Mouse (Mus musculus) lung, embryonic 14.5 days (tissue): Measurements from ENCODE around the gene Tmsb15b2. TPM values are rescaled to one million over a fixed set of nuclear protein-coding genes. Genes with fewer than 3 reads are reported as not detected.

ENCODE experiments used
- ATAC-seq: fragments of 200-750 bp; cut with Nextera tagmentation; 2 replicates; pipeline ENCODE4 v1.8.0; 2017; ENCODE audit warnings: mild to moderate bottlenecking, moderate TSS enrichment, moderate library complexity; ENCODE audit not compliant: insufficient read depth
- DNase-seq: peaks from one replicate; pipeline ENCODE4 v3.0.0-alpha.2; 2015
- H3K27ac ChIP-seq: fragments of 300-500 bp; sonication (generic); 2 replicates; pipeline ENCODE4 v1.5.1; 2014; ENCODE audit warnings: low read depth, mild to moderate bottlenecking, moderate library complexity
- H3K27me3 ChIP-seq: fragments of 300-500 bp; sonication (generic); 2 replicates; pipeline ENCODE4 v1.6.1; 2014; ENCODE audit warnings: low read length, control low read depth; ENCODE audit not compliant: insufficient read depth
- H3K36me3 ChIP-seq: fragments of 300-500 bp; sonication (generic); 2 replicates; pipeline ENCODE4 v1.6.1; 2014; ENCODE audit warnings: control low read depth; ENCODE audit not compliant: insufficient read depth
- H3K4me1 ChIP-seq: fragments of 300-500 bp; sonication (generic); 2 replicates; pipeline ENCODE4 v1.6.1; 2014; ENCODE audit warnings: antibody characterized with exemption, control low read depth; ENCODE audit not compliant: insufficient read depth
- H3K4me2 ChIP-seq: fragments of 300-500 bp; sonication (generic); 2 replicates; pipeline ENCODE4 v1.6.1; 2014; ENCODE audit warnings: mild to moderate bottlenecking
- H3K4me3 ChIP-seq: fragments of 300-500 bp; sonication (generic); 2 replicates; pipeline ENCODE4 v1.5.1; 2014; ENCODE audit warnings: low read depth, low read length
- H3K9ac ChIP-seq: fragments of 300-500 bp; sonication (generic); 2 replicates; pipeline ENCODE4 v1.6.1; 2014
- H3K9me3 ChIP-seq: fragments of 300-500 bp; sonication (generic); 2 replicates; pipeline ENCODE4 v1.6.1; 2016; ENCODE audit warnings: low read depth, low read length, control low read depth
- CTCF ChIP-seq: IDR thresholded peaks from 2 replicates; pipeline ENCODE4 v1.5.1; 2016; ENCODE audit warnings: antibody characterized with exemption, low read depth
- WGBS: fragments of 180-500 bp; shearing (Covaris S2); extraction: QIAGEN DNeasy Blood & Tissue Kit; methylation state at CpG from one replicate; pipeline ENCODE4 v1.1.7; 2014; 5-methylcytosine and 5-hydroxymethylcytosine counted together
- polyA plus RNA-seq: library from polyadenylated mRNA; unstranded; fragments of >200 nt; fragmentation: Nextera tagmentation; extraction: Ambion mirVana; gene quantifications from 2 replicates; pipeline ENCODE4 v1.2.1, GENCODE M21; 2014

The Tmsb15b2 gene
- polyA plus RNA-seq, 1 experiment from 2014 or later: 27.6 TPM

GRCm38 (mm10) chrX:136937985-136938384 lies 37.3 kb downstream of the Tmsb15b2 start:
- no peaks in the 10 kb centered on the region for H3K9me3 ChIP-seq
- no peak overlapping the region for H3K4me3 ChIP-seq
- H3K36me3 ChIP-seq: no peaks in the 10 kb centered on the region
- H3K27me3 ChIP-seq: no peaks in the 10 kb centered on the region
- WGBS: 8% methylated on average over 3 of the region's 3 CpGs
- no peaks in the 10 kb centered on the region for H3K4me1 ChIP-seq
- no peak for TF ChIP-seq CTCF
- H3K4me2 ChIP-seq: no peak overlapping the region
- no peak overlapping the region for H3K9ac ChIP-seq
- no peak overlapping the region for H3K27ac ChIP-seq
- no peak for DNase-seq
- ATAC-seq: no peak

DNA sequence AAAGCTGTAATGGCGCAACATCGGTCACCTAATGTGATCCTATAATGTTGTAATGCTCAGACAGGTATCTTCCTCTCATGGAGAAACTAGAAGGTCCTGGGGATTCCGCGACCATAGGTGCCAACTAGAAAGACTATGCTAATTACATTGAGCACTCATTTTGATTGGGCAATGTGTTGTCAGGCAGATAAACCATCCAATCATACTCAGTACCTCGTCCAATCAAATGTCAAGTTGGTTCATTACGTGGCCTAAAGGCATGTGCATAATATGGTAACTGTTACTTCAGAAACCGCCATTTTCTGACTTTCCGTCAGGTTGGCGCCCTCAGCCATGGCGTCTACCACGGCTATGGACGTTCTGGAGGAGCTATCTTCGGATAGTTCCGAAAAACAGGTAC lies 48.3 kb downstream of the Tmsb15b2 start, which contains the start of gene H2bfm:
H2bfm (plus strand) TSS at position 295 of the 400 bp plus-strand sequence.
- ATAC-seq (no peak), DNase-seq (no peak)
- no peaks in the 10 kb centered on the region for H3K4me1 ChIP-seq
- H3K27ac ChIP-seq: no peak within 1 kb of the TSS
- no peaks in the 10 kb centered on the region for H3K9me3 ChIP-seq
- WGBS: 92% methylated on average over 14 of the region's 14 CpGs
- TF ChIP-seq CTCF: no peak
- H3K36me3 ChIP-seq: no peaks in the 10 kb centered on the region
- H3K27me3 ChIP-seq: no peaks in the 10 kb centered on the region
- no peak within 1 kb of the TSS for H3K4me2 ChIP-seq
- H3K9ac ChIP-seq: no peak within 1 kb of the TSS
- no peak within 1 kb of the TSS for H3K4me3 ChIP-seq

GRCm38 (mm10) chrX:136925863-136926262 lies 49.4 kb downstream of the Tmsb15b2 start:
- no peak for DNase-seq
- no peak for TF ChIP-seq CTCF
- no peaks in the 10 kb centered on the region for H3K9me3 ChIP-seq
- H3K4me1 ChIP-seq: no peaks in the 10 kb centered on the region
- no peaks in the 10 kb centered on the region for H3K36me3 ChIP-seq
- H3K4me2 ChIP-seq: no peak overlapping the region
- no peak overlapping the region for H3K9ac ChIP-seq
- H3K4me3 ChIP-seq: no peak overlapping the region
- H3K27ac ChIP-seq: no peak overlapping the region
- ATAC-seq: no peak
- H3K27me3 ChIP-seq: no peaks in the 10 kb centered on the region

Other genes starting within 250 kb of the Tmsb15b2 start
- gene Morf4l2, start 231.8 kb downstream of the Tmsb15b2 start, polyA plus RNA-seq: 572 and 614 TPM in 2 replicates
- 0.13 TPM in 1 of 2 replicates, not detected in the other for gene Glra4, start 195.4 kb downstream of the Tmsb15b2 start, polyA plus RNA-seq
- gene Plp1, start 152.8 kb downstream of the Tmsb15b2 start, polyA plus RNA-seq: 2.0 and 2.3 TPM in 2 replicates
- 0.04 and 0.16 TPM in 2 replicates for gene Rab9b, start 106.7 kb downstream of the Tmsb15b2 start, polyA plus RNA-seq
- not detected in 2 replicates for gene H2bfm, start 48.2 kb downstream of the Tmsb15b2 start, polyA plus RNA-seq
- gene Tmsb15l, start 1.4 kb upstream of the Tmsb15b2 start, polyA plus RNA-seq: 1.6 and 3.4 TPM in 2 replicates
- gene Tmsb15b1, start 1.4 kb upstream of the Tmsb15b2 start, polyA plus RNA-seq: 22.3 and 24.4 TPM in 2 replicates
- gene Zcchc18, start 17.7 kb upstream of the Tmsb15b2 start, polyA plus RNA-seq: 13.4 and 15.6 TPM in 2 replicates
- 11.1 and 11.4 TPM in 2 replicates for gene Slc25a53, start 62.8 kb upstream of the Tmsb15b2 start, polyA plus RNA-seq
- 14.3 and 14.9 TPM in 2 replicates for gene Fam199x, start 74.1 kb upstream of the Tmsb15b2 start, polyA plus RNA-seq
- not detected in 2 replicates for gene Esx1, start 146.6 kb upstream of the Tmsb15b2 start, polyA plus RNA-seq